Mouse (Mus musculus) granulocyte monocyte progenitor cell, adult 5-6 weeks (primary cell): ENCODE data around the gene Olfr951. TPM values are rescaled to one million over a fixed set of nuclear protein-coding genes. Genes with fewer than 3 reads are reported as not detected.

Experiments used
- ATAC-seq: replicated peaks from 2 replicates; pipeline ENCODE4 v1.8.0; 2016; ENCODE audit warnings: mild to moderate bottlenecking, moderate TSS enrichment, inconsistent platforms; ENCODE audit not compliant: poor library complexity, severe bottlenecking
- total RNA-seq, 2 experiments: library from RNA; stranded (forward) in 1 of 2; stranded (reverse) in 1 of 2; fragments of 200-712, 200-1000 nt in 1 of 2; fragments of >200 nt in 1 of 2; fragmentation: Nextera tagmentation in 1 of 2; gene quantifications; 2 replicates each; pipeline ENCODE4 v1.2.3; 2014 to 2017

Gene Olfr951
- not detected in 2 replicates for total RNA-seq (2014; fragmentation: Nextera tagmentation)
- not detected in 2 replicates for total RNA-seq (2017)

DNA sequence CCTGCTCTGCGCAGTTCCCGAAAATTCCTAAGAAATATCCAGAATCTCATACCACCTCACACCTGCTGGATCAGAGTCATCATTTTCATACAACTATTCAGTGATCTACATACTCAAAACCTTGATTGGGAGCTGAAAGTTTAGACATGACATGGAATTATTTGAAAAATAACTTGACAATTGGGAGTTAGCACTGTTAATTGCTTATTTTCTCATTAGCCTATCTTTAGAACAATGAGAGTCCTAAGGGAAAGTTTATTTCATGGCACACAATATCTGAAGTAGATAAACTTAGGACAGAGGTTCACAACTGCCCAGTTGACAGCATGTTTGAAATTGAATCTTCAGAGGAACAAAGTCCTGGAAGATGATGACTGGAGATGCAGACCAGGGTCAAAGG is at the start of gene Olfr951:
Gene Olfr951, plus strand, starts transcription at position 301 of the 400 bp plus-strand sequence.
- ATAC-seq, result no peak

DNA sequence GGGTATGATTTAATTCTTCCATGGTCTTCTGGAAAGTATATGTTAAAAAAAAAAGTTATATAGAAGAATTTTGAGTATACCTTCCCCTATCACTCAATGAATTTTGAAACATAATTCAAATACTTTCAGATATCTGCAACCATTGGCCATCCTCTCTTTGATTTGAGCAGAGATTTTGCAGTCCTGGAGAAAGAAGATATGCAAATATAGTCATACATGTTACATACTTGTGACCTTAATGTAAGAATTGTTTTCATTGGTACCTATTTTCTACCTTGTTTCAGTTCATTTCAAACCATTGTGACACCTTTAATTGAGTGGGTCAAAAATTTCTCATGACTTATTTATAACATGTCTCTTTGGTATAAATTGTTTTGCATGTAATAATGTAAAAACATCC is 39.8 kb downstream of the Olfr951 start, which contains the start of gene Olfr952:
Gene Olfr952, minus strand, starts transcription at position 101 of the 400 bp plus-strand sequence.
- ATAC-seq, result no peak

Other genes starting within 250 kb of the Olfr951 start
- gene Olfr943, start 221.1 kb upstream of the Olfr951 start, total RNA-seq (2014; fragmentation: Nextera tagmentation), result not detected in 2 replicates
- gene Olfr943, start 221.1 kb upstream of the Olfr951 start, total RNA-seq (2017), result not detected in 2 replicates
- not detected in 2 replicates for gene Olfr944, start 185.5 kb upstream of the Olfr951 start, total RNA-seq (2014; fragmentation: Nextera tagmentation)
- not detected in 2 replicates for gene Olfr944, start 185.5 kb upstream of the Olfr951 start, total RNA-seq (2017)
- not detected in 2 replicates for gene Olfr1537, start 137.4 kb upstream of the Olfr951 start, total RNA-seq (2014; fragmentation: Nextera tagmentation)
- not detected in 2 replicates for gene Olfr1537, start 137.4 kb upstream of the Olfr951 start, total RNA-seq (2017)
- not detected in 2 replicates for gene Olfr945, start 110.6 kb upstream of the Olfr951 start, total RNA-seq (2014; fragmentation: Nextera tagmentation)
- gene Olfr945, start 110.6 kb upstream of the Olfr951 start, total RNA-seq (2017), result not detected in 2 replicates
- not detected in 2 replicates for gene Olfr948, start 61.4 kb upstream of the Olfr951 start, total RNA-seq (2014; fragmentation: Nextera tagmentation)
- gene Olfr948, start 61.4 kb upstream of the Olfr951 start, total RNA-seq (2017), result not detected in 2 replicates
- gene Olfr952, start 39.7 kb downstream of the Olfr951 start, total RNA-seq (2014; fragmentation: Nextera tagmentation), result not detected in 2 replicates
- not detected in 2 replicates for gene Olfr952, start 39.7 kb downstream of the Olfr951 start, total RNA-seq (2017)
- not detected in 2 replicates for gene Olfr954, start 69.3 kb downstream of the Olfr951 start, total RNA-seq (2014; fragmentation: Nextera tagmentation)
- gene Olfr954, start 69.3 kb downstream of the Olfr951 start, total RNA-seq (2017), result not detected in 2 replicates
- not detected in 2 replicates for gene Olfr955, start 84.5 kb downstream of the Olfr951 start, total RNA-seq (2014; fragmentation: Nextera tagmentation)
- gene Olfr955, start 84.5 kb downstream of the Olfr951 start, total RNA-seq (2017), result not detected in 2 replicates
- gene Olfr44, start 106.6 kb downstream of the Olfr951 start, total RNA-seq (2014; fragmentation: Nextera tagmentation), result not detected in 2 replicates
- not detected in 2 replicates for gene Olfr44, start 106.6 kb downstream of the Olfr951 start, total RNA-seq (2017)
- gene Olfr957, start 128.4 kb downstream of the Olfr951 start, total RNA-seq (2014; fragmentation: Nextera tagmentation), result not detected in 2 replicates
- not detected in 2 replicates for gene Olfr957, start 128.4 kb downstream of the Olfr951 start, total RNA-seq (2017)
- gene Olfr958, start 166.6 kb downstream of the Olfr951 start, total RNA-seq (2014; fragmentation: Nextera tagmentation), result not detected in 2 replicates
- gene Olfr958, start 166.6 kb downstream of the Olfr951 start, total RNA-seq (2017), result not detected in 2 replicates
- not detected in 2 replicates for gene Olfr959, start 188.2 kb downstream of the Olfr951 start, total RNA-seq (2014; fragmentation: Nextera tagmentation)
- not detected in 2 replicates for gene Olfr959, start 188.2 kb downstream of the Olfr951 start, total RNA-seq (2017)
- gene AW551984, start 217.0 kb downstream of the Olfr951 start, total RNA-seq (2014; fragmentation: Nextera tagmentation), result not detected in 2 replicates
- not detected in 2 replicates for gene AW551984, start 217.0 kb downstream of the Olfr951 start, total RNA-seq (2017)
- gene Olfr148, start 223.2 kb downstream of the Olfr951 start, total RNA-seq (2014; fragmentation: Nextera tagmentation), result not detected in 2 replicates
- not detected in 2 replicates for gene Olfr148, start 223.2 kb downstream of the Olfr951 start, total RNA-seq (2017)
- not detected in 2 replicates for gene Olfr960, start 234.0 kb downstream of the Olfr951 start, total RNA-seq (2014; fragmentation: Nextera tagmentation)
- not detected in 2 replicates for gene Olfr960, start 234.0 kb downstream of the Olfr951 start, total RNA-seq (2017)